Comparison of ENCODE assay signal across 18 mouse cellular contexts in the genomic region with DNA sequence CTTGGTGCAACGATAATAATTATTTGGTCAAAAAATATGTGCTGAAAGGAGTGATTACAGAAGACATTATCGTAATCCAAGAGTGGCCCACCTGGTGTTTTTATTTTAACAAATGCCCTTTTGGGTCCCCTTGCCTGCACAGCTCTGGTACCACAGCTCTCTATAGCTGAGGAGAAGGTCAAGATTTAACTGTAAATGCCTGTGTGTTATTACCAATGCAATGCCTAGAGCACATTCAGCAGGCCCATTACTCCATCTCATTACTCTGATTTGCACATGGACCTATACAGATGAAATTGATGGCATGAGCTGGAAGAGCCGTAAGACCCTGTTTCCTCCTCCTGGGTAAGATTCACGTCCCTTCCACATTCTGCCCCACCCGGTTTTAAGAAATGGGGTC. TPM values are rescaled to one million over a fixed set of nuclear protein-coding genes. Genes with fewer than 3 reads are reported as not detected.
"Had no signal": no experiment of that assay in that cellular context is flagged by ENCODE, and none has a peak within 500 bp of the region (broad histone marks: within the 10 kb centered on the region; RNA-seq: fewer than 3 reads in every experiment).

No protein-coding gene starts in this region.

- H3K9me3 ChIP-seq: midbrain, embryonic 10.5 days; midbrain, embryonic 12.5 days had no signal

- H3K4me2 ChIP-seq: lung, embryonic 14.5 days; midbrain, embryonic 12.5 days had no signal

- H3K27ac ChIP-seq: liver, embryonic 14.5 days; midbrain, embryonic 10.5 days; midbrain, embryonic 12.5 days had no signal

- H3K9ac ChIP-seq: liver, embryonic 14.5 days; lung, embryonic 14.5 days; midbrain, embryonic 12.5 days had no signal

- DNase-seq: lung, adult 18-20 months; lung, embryonic 14.5 days; lung, postnatal 10 days; lung, postnatal 4 days; midbrain, embryonic 14.5 days; right cerebral cortex, postnatal 14 days; spleen, adult 18-20 months; thymus, adult 18-20 months; thymus, postnatal 14 days; thymus, postnatal 36 days had no signal

- H3K36me3 ChIP-seq: midbrain, embryonic 10.5 days; midbrain, embryonic 12.5 days had no signal

- ATAC-seq: midbrain, embryonic 16.5 days had no signal

- H3K4me3 ChIP-seq: midbrain, embryonic 10.5 days; midbrain, embryonic 12.5 days; myocyte had no signal

RNA-seq across cellular contexts. Expression of a gene that starts 19.0 kb away (rescaled TPM):
- total RNA-seq: megakaryocyte, adult 5-6 weeks; megakaryocyte-erythroid progenitor cell, adult 5-6 weeks; neutrophil, adult 5-6 weeks had no signal
- polyA plus RNA-seq: midbrain, embryonic 16.5 days had no signal

RNA-seq across cellular contexts. Expression of a gene that starts 25.5 kb away (rescaled TPM):
- total RNA-seq: megakaryocyte, adult 5-6 weeks; neutrophil, adult 5-6 weeks had no signal

RNA-seq across cellular contexts. Expression of a gene that starts 38.2 kb away (rescaled TPM):
- total RNA-seq: megakaryocyte, adult 5-6 weeks; megakaryocyte-erythroid progenitor cell, adult 5-6 weeks; neutrophil, adult 5-6 weeks had no signal
- polyA plus RNA-seq: midbrain, embryonic 10.5 days; midbrain, embryonic 12.5 days; midbrain, embryonic 14.5 days; midbrain, embryonic 16.5 days had no signal

RNA-seq across cellular contexts. Expression of a gene that starts 52.4 kb away (rescaled TPM):
- total RNA-seq: neutrophil, adult 5-6 weeks had no signal
- polyA plus RNA-seq: midbrain, embryonic 10.5 days; midbrain, embryonic 12.5 days; midbrain, embryonic 14.5 days; midbrain, embryonic 16.5 days had no signal
